Mouse (Mus musculus) MEL (cell line): ENCODE data around the gene Pinlyp. TPM values are rescaled to one million over a fixed set of nuclear protein-coding genes. Genes with fewer than 3 reads are reported as not detected.
A peak's percentile ranks its signal among the peaks of the same experiment; 100 is the strongest.

Experiments used
- DNase-seq: peaks from one replicate; pipeline ENCODE4 v3.0.0; 2011; ENCODE audit warnings: low read depth, low spot score
- H3K27ac ChIP-seq: 2 replicates; pipeline ENCODE4 v1.5.1; 2012; ENCODE audit warnings: low read depth, mild to moderate bottlenecking, control low read depth, low read length, moderate library complexity; ENCODE audit not compliant: control insufficient read depth
- H3K27me3 ChIP-seq, 2 experiments: fragments of 150-350 bp in 1 of 2; sonication (generic) in 1 of 2; 2 replicates each; pipeline ENCODE4 v1.6.1; 2012; ENCODE audit warnings: low read length in 2 of 2, mild to moderate bottlenecking in 2 of 2, improper control_type of control experiment in 1 of 2, moderate library complexity in 1 of 2; ENCODE audit not compliant: insufficient read depth in 2 of 2, control insufficient read depth in 1 of 2
- H3K36me3 ChIP-seq, 2 experiments: 2 replicates each; pipeline ENCODE4 v1.6.1; 2012 to 2014; ENCODE audit warnings: low read length in 2 of 2, improper control_type of control experiment in 1 of 2, inconsistent platforms in 1 of 2, mild to moderate bottlenecking in 1 of 2; ENCODE audit not compliant: insufficient read depth in 2 of 2, control insufficient read depth in 1 of 2
- H3K4me1 ChIP-seq, 2 experiments: fragments of 150-350 bp in 1 of 2; sonication (generic) in 1 of 2; 2 replicates each; pipeline ENCODE4 v1.6.1; 2012; ENCODE audit warnings: low read length in 2 of 2, improper control_type of control experiment in 1 of 2, mild to moderate bottlenecking in 1 of 2; ENCODE audit not compliant: insufficient read depth in 2 of 2, control insufficient read depth in 1 of 2
- H3K4me3 ChIP-seq, 2 experiments: fragments of 150-350 bp in 1 of 2; sonication (generic) in 1 of 2; 2 replicates each; pipeline ENCODE4 v1.5.1; 2012; ENCODE audit warnings: low read depth in 2 of 2, low read length in 2 of 2, mild to moderate bottlenecking in 2 of 2, moderate library complexity in 2 of 2, control low read depth in 1 of 2, improper control_type of control experiment in 1 of 2; ENCODE audit not compliant: control insufficient read depth in 1 of 2, insufficient read depth in 1 of 2
- H3K79me2 ChIP-seq: 2 replicates; pipeline ENCODE4 v1.6.1; 2012; ENCODE audit warnings: mild to moderate bottlenecking, low read length, moderate library complexity; ENCODE audit not compliant: control insufficient read depth, poor library complexity, insufficient read depth
- H3K9ac ChIP-seq: 2 replicates; pipeline ENCODE4 v1.6.1; 2012; ENCODE audit warnings: low read depth, mild to moderate bottlenecking, control low read depth, low read length, moderate library complexity; ENCODE audit not compliant: control insufficient read depth, poor library complexity, severe bottlenecking
- H3K9me3 ChIP-seq: fragments of 150-350 bp; sonication (generic); replicated peaks from 2 replicates; pipeline ENCODE4 v1.6.1; 2012; ENCODE audit warnings: mild to moderate bottlenecking, low read length, improper control_type of control experiment, moderate library complexity; ENCODE audit not compliant: insufficient read depth
- CHD1 ChIP-seq: IDR thresholded peaks from 2 replicates; pipeline ENCODE4 v1.6.1; 2012; ENCODE audit warnings: low read depth, mild to moderate bottlenecking, inconsistent platforms, low read length, improper control_type of control experiment
- CTCF ChIP-seq, 3 experiments: IDR thresholded peaks in 2 of 3; conservative IDR thresholded peaks in 1 of 3; 2 replicates each; pipeline ENCODE4 v1.5.1; 2011 to 2012; ENCODE audit warnings: low read length in 3 of 3, low read depth in 2 of 3, mild to moderate bottlenecking in 2 of 3, improper control_type of control experiment in 1 of 3, inconsistent platforms in 1 of 3, mixed read lengths in 1 of 3, moderate library complexity in 1 of 3; ENCODE audit not compliant: control insufficient read depth in 1 of 3, insufficient read depth in 1 of 3, poor library complexity in 1 of 3, severe bottlenecking in 1 of 3
- ELF1 ChIP-seq: IDR thresholded peaks from 2 replicates; pipeline ENCODE4 v1.6.1; 2014; ENCODE audit warnings: low read depth, mild to moderate bottlenecking, inconsistent platforms, low read length, improper control_type of control experiment, moderate library complexity
- EP300 ChIP-seq, 2 experiments: IDR thresholded peaks; 2 replicates each; pipeline ENCODE4 v1.6.1; 2011; ENCODE audit warnings: improper control_type of control experiment in 2 of 2, low read length in 2 of 2, low read depth in 1 of 2, mild to moderate bottlenecking in 1 of 2
- ETS1 ChIP-seq: IDR thresholded peaks from 2 replicates; pipeline ENCODE4 v1.6.1; 2012; ENCODE audit warnings: low read depth, mild to moderate bottlenecking, inconsistent platforms, low read length, improper control_type of control experiment, moderate library complexity
- GABPA ChIP-seq: IDR thresholded peaks from 2 replicates; pipeline ENCODE4 v1.6.1; 2012; ENCODE audit warnings: low read depth, mild to moderate bottlenecking, inconsistent platforms, low read length, improper control_type of control experiment, moderate library complexity
- GATA1 ChIP-seq: IDR thresholded peaks from 2 replicates; pipeline ENCODE4 v1.6.1; 2011; ENCODE audit warnings: low read depth, low read length, improper control_type of control experiment
- MAFK ChIP-seq: IDR thresholded peaks from 2 replicates; pipeline ENCODE4 v1.6.1; 2011; ENCODE audit warnings: low read depth, mild to moderate bottlenecking, low read length, improper control_type of control experiment, borderline replicate concordance
- MAX ChIP-seq: IDR thresholded peaks from 2 replicates; pipeline ENCODE4 v1.6.1; 2011; ENCODE audit warnings: low read length, improper control_type of control experiment
- MAZ ChIP-seq: IDR thresholded peaks from 2 replicates; pipeline ENCODE4 v1.6.1; 2012; ENCODE audit warnings: low read depth, mild to moderate bottlenecking, inconsistent platforms, low read length, improper control_type of control experiment
- MXI1 ChIP-seq: IDR thresholded peaks from 2 replicates; pipeline ENCODE4 v1.6.1; 2011; ENCODE audit warnings: mild to moderate bottlenecking, low read depth, low read length, improper control_type of control experiment
- MYB ChIP-seq: IDR thresholded peaks from 2 replicates; pipeline ENCODE4 v1.6.1; 2011; ENCODE audit warnings: mild to moderate bottlenecking, low read depth, low read length, improper control_type of control experiment
- MYC ChIP-seq: IDR thresholded peaks from 2 replicates; pipeline ENCODE4 v1.6.1; 2011; ENCODE audit warnings: low read depth, mild to moderate bottlenecking, low read length, improper control_type of control experiment, moderate library complexity
- NELFE ChIP-seq: IDR thresholded peaks from 2 replicates; pipeline ENCODE4 v1.6.1; 2011; ENCODE audit warnings: low read depth, low read length, improper control_type of control experiment
- NRF1 ChIP-seq: IDR thresholded peaks from 2 replicates; pipeline ENCODE4 v1.6.1; 2014; ENCODE audit warnings: low read depth, mild to moderate bottlenecking, inconsistent platforms, low read length, improper control_type of control experiment, moderate library complexity; ENCODE audit not compliant: poor library complexity, insufficient read depth, severe bottlenecking
- POLR2A ChIP-seq, 2 experiments: IDR thresholded peaks; 2 replicates each; pipeline ENCODE4 v1.6.1; 2011 to 2012; ENCODE audit warnings: low read length in 2 of 2, mild to moderate bottlenecking in 2 of 2, control low read depth in 1 of 2, improper control_type of control experiment in 1 of 2, low read depth in 1 of 2, moderate library complexity in 1 of 2; ENCODE audit not compliant: control insufficient read depth in 1 of 2, insufficient read depth in 1 of 2, poor library complexity in 1 of 2
- POLR2AphosphoS2 ChIP-seq: IDR thresholded peaks from 2 replicates; pipeline ENCODE4 v1.6.1; 2011; ENCODE audit warnings: low read length, improper control_type of control experiment
- RCOR1 ChIP-seq: IDR thresholded peaks from 2 replicates; pipeline ENCODE4 v1.6.1; 2012; ENCODE audit warnings: low read depth, mild to moderate bottlenecking, inconsistent platforms, low read length, improper control_type of control experiment
- SIN3A ChIP-seq: IDR thresholded peaks from 2 replicates; pipeline ENCODE4 v1.6.1; 2012; ENCODE audit warnings: low read length, improper control_type of control experiment, inconsistent platforms
- SMC3 ChIP-seq: IDR thresholded peaks from 2 replicates; pipeline ENCODE4 v1.6.1; 2011; ENCODE audit warnings: low read depth, low read length, improper control_type of control experiment
- TBP ChIP-seq: IDR thresholded peaks from 2 replicates; pipeline ENCODE4 v1.8.0; 2011; ENCODE audit warnings: low read depth, low read length, improper control_type of control experiment
- TCF12 ChIP-seq: IDR thresholded peaks from 2 replicates; pipeline ENCODE4 v1.6.1; 2014; ENCODE audit warnings: low read depth, mild to moderate bottlenecking, inconsistent platforms, low read length, improper control_type of control experiment, moderate library complexity
- UBTF ChIP-seq: IDR thresholded peaks from 2 replicates; pipeline ENCODE4 v1.6.1; 2012; ENCODE audit warnings: low read depth, mild to moderate bottlenecking, inconsistent platforms, low read length, improper control_type of control experiment, moderate library complexity, borderline replicate concordance; ENCODE audit not compliant: insufficient read depth
- USF1 ChIP-seq: IDR thresholded peaks from 2 replicates; pipeline ENCODE4 v1.6.1; 2014; ENCODE audit warnings: low read depth, mild to moderate bottlenecking, inconsistent platforms, low read length, improper control_type of control experiment, moderate library complexity
- ZC3H11A ChIP-seq: IDR thresholded peaks from 2 replicates; pipeline ENCODE4 v1.6.1; 2012; ENCODE audit warnings: low read depth, mild to moderate bottlenecking, inconsistent platforms, low read length, improper control_type of control experiment
- ZKSCAN1 ChIP-seq: IDR thresholded peaks from 2 replicates; pipeline ENCODE4 v1.6.1; 2012; ENCODE audit warnings: low read depth, mild to moderate bottlenecking, inconsistent platforms, low read length, improper control_type of control experiment, moderate library complexity
- ZMIZ1 ChIP-seq: IDR thresholded peaks from 2 replicates; pipeline ENCODE4 v1.6.1; 2012; ENCODE audit warnings: low read depth, mild to moderate bottlenecking, inconsistent platforms, low read length, improper control_type of control experiment, moderate library complexity
- polyA plus RNA-seq, 2 experiments: library from polyadenylated mRNA; stranded (reverse) in 1 of 2; unstranded in 1 of 2; fragments of >175 nt in 1 of 2; fragments of >200 nt in 1 of 2; gene quantifications; 2 replicates each; pipeline versions ENCODE4 v1.2.1 to v1.2.4; 2012; ENCODE audit warnings: low replicate concordance in 2 of 2, low read depth in 1 of 2; ENCODE audit not compliant: insufficient read length in 2 of 2, insufficient read depth in 1 of 2, missing spikeins in 1 of 2
- total RNA-seq: library from RNA; depleted of rRNA; stranded (reverse); fragments of 300-350 nt; gene quantifications from 2 replicates; pipeline ENCODE4 v1.2.3, GENCODE M21; 2012

The Pinlyp gene
- total and polyA plus RNA-seq, 3 experiments = not detected

- H3K79me2 ChIP-seq = peaks cover 11% of the 10 kb centered on the region
- TF ChIP-seq SMC3 (no peak), MYC (0 out of 2 replicates have a peak, but pooled peaks have one; percentile 1), TBP (no peak), USF1 (no peak), SIN3A (no peak; the same call in 1 of the 2 replicates), ZKSCAN1 (no peak), MXI1 (0 out of 2 replicates have a peak, but pooled peaks have one; percentile 10), MYB (no peak), ETS1 (no peak), UBTF (no peak), POLR2A (IDR thresholded peaks at IDR 0.05; ENCODE audit: control insufficient read depth in 1 of 2, insufficient read depth in 1 of 2, low read depth in 1 of 2, low read length in 2 of 2, poor library complexity in 1 of 2) (0 out of 4 replicates have a peak, but pooled peaks of 1 of the 2 experiments have one; percentile 8), MAFK (no peak), EP300 (IDR thresholded peaks at IDR 0.05; ENCODE audit: low read depth in 1 of 2, low read length in 2 of 2) (no peak), ELF1 (no peak), MAX (no peak), GABPA (no peak), MAZ (no peak), CHD1 (no peak)
- H3K4me1 ChIP-seq = peaks cover 2 to 13% of the 10 kb centered on the region in 2 experiments; a peak in 3 of 4 replicates
- peaks cover 0 to 9% of the 10 kb centered on the region in 2 experiments; a peak in 2 of 4 replicates for H3K36me3 ChIP-seq
- no peak for DNase-seq
- peak overlapping the region; percentile 80 for H3K9ac ChIP-seq
- H3K4me3 ChIP-seq = peak overlapping the region; percentile 74 to 86
- H3K9me3 ChIP-seq = no peaks in the 10 kb centered on the region
- peak overlapping the region; percentile 72 for H3K27ac ChIP-seq
- H3K27me3 ChIP-seq = no peaks in the 10 kb centered on the region
Measured at GRCm38 (mm10) chr7:24507726-24508114, 38.2 kb downstream of the Pinlyp start.

- Histone ChIP-seq H3K9ac (peak within 1 kb of the TSS; percentile 80), H3K4me3 (peak within 1 kb of the TSS; percentile 74 to 86), H3K27me3 (no peaks in the 10 kb centered on the region), H3K79me2 (peaks cover 11% of the 10 kb centered on the region), H3K27ac (peak within 1 kb of the TSS; percentile 72), H3K9me3 (no peaks in the 10 kb centered on the region), H3K36me3 (peaks cover 0 to 9% of the 10 kb centered on the region in 2 experiments; a peak in 2 of 4 replicates), H3K4me1 (peaks cover 2 to 13% of the 10 kb centered on the region in 2 experiments; a peak in 3 of 4 replicates)
- peak; percentile 81 for DNase-seq
- TF ChIP-seq CTCF (IDR thresholded peaks at IDR 0.05 in 2 of 3, conservative IDR thresholded peaks at IDR 0.05 in 1 of 3; ENCODE audit: control insufficient read depth in 1 of 3, insufficient read depth in 1 of 3, low read depth in 2 of 3, low read length in 3 of 3, poor library complexity in 1 of 3, severe bottlenecking in 1 of 3) (0 out of 6 replicates have a peak, but pooled peaks of 1 of the 3 experiments have one; percentile 0), MAX (peak; percentile 76), NELFE (peak; percentile 89), TBP (no peak), POLR2A (IDR thresholded peaks at IDR 0.05; ENCODE audit: control insufficient read depth in 1 of 2, insufficient read depth in 1 of 2, low read depth in 1 of 2, low read length in 2 of 2, poor library complexity in 1 of 2) (peak; percentile 90 to 93), ZMIZ1 (peak; percentile 89), MXI1 (peak; percentile 88), TCF12 (peak; percentile 70), SMC3 (0 out of 2 replicates have a peak, but pooled peaks have one; percentile 5), POLR2AphosphoS2 (peak; percentile 73; the same call in 1 of the 2 replicates), GATA1 (no peak), MYC (peak; percentile 79), SIN3A (0 out of 2 replicates have a peak, but pooled peaks have one; percentile 0), ETS1 (peak; percentile 30; the same call in 1 of the 2 replicates), ZC3H11A (no peak), NRF1 (peak; percentile 63), MAZ (peak; percentile 68; the same call in 1 of the 2 replicates), RCOR1 (0 out of 2 replicates have a peak, but pooled peaks have one; percentile 15), MAFK (no peak)
Measured at GRCm38 (mm10) chr7:24506838-24507725, 38.8 kb downstream of the Pinlyp start, which contains the start of gene Zfp428. Zfp428 (plus strand) TSS chr7:24507006.
